Mouse (Mus musculus): ENCODE results near the gene Fbrs. TPM values are rescaled to one million over a fixed set of nuclear protein-coding genes. Genes with fewer than 3 reads are reported as not detected.

The Fbrs gene
- total RNA-seq, 1 experiment: 11.1 TPM

DNA sequence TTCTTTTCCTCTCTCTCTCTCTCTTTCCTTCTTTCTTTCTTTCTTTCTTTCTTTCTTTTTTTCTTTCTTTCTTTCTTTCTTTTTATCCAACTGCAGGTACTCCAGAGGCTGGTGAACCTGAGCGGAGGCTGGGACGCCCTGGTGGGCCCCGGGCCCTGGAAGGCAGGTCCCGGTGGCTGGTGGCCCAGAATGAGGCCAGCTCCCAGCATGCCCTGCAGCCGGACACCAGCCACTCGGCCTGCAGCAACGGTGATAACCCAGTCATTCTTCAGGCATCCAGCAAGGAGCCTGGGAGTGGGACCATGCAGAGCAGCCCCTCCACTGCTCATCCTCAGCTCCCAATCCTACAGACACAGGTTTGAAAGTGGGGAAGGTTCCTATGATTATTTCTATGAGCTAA is 36.8 kb downstream of the Fbrs start:
- no peak overlapping the region for H3K9ac ChIP-seq (ENCODE audit: insufficient read depth, low read depth, low read length, poor library complexity, severe bottlenecking)
- H3K4me1 ChIP-seq (ENCODE audit: control insufficient read depth in 2 of 2, insufficient read depth in 2 of 2, low read length in 2 of 2, poor library complexity in 1 of 2): peaks cover 0 to 5% of the 10 kb centered on the region in 2 experiments; a peak in 3 of 4 replicates
- DNase-seq (ENCODE audit: low read depth, low spot score): no peak
- H3K36me3 ChIP-seq (ENCODE audit: control insufficient read depth, insufficient read depth, low read length, poor library complexity, severe bottlenecking): peaks cover 21% of the 10 kb centered on the region
- no peaks in the 10 kb centered on the region for H3K9me3 ChIP-seq (ENCODE audit: control insufficient read depth, insufficient read depth, low read depth, low read length)
- in situ Hi-C loops (cut with MboI; ENCODE audit: low sequenced_read_pairs in 2 of 2, unreplicated experiment in 2 of 2): no loop called here
- H3K4me3 ChIP-seq (ENCODE audit: insufficient read depth in 1 of 2, low read depth in 1 of 2, low read length in 2 of 2, poor library complexity in 1 of 2, severe bottlenecking in 1 of 2): peak overlapping the region in 1 of 2 experiments; percentile 39; a peak in 1 of 4 replicates
- TF ChIP-seq ZC3H11A (IDR thresholded peaks at IDR 0.05; ENCODE audit: borderline replicate concordance, low read depth, low read length) (no peak), CHD2 (IDR thresholded peaks at IDR 0.05; ENCODE audit: low read depth, low read length) (no peak), ZNF384 (IDR thresholded peaks at IDR 0.05; ENCODE audit: low read depth, low read length) (no peak), HCFC1 (IDR thresholded peaks at IDR 0.05; ENCODE audit: borderline replicate concordance, insufficient read depth, low read length) (no peak), MAFK (IDR thresholded peaks at IDR 0.05; ENCODE audit: insufficient read depth, low read depth, low read length) (no peak)
- no peak overlapping the region for H3K27ac ChIP-seq (ENCODE audit: insufficient read depth, low read depth, low read length, poor library complexity, severe bottlenecking)

DNA sequence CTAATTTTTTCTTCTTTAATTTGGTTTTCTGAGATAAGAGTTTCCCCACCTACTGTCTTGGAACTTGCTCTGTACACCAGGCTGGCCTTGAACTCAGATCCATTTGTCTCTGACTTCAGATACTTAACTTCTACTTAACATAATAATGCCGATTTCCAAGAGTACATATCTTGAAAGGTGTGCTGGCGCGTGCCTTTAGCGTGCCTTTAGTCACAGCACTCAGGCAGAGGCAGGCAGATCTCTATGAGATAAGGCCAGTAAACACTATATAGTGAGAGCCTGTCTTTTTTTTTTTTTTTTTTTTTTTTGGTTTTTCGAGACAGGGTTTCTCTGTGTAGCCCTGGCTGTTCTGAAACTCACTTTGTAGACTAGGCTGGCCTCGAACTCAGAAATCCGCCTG is 37.3 kb downstream of the Fbrs start:
- TF ChIP-seq MAFK (IDR thresholded peaks at IDR 0.05; ENCODE audit: insufficient read depth, low read depth, low read length) (no peak), CHD2 (IDR thresholded peaks at IDR 0.05; ENCODE audit: low read depth, low read length) (no peak), ZNF384 (IDR thresholded peaks at IDR 0.05; ENCODE audit: low read depth, low read length) (peak; percentile 60; the same call in 1 of the 2 replicates), ZC3H11A (IDR thresholded peaks at IDR 0.05; ENCODE audit: borderline replicate concordance, low read depth, low read length) (no peak)
- Histone ChIP-seq H3K4me1 (ENCODE audit: control insufficient read depth in 2 of 2, insufficient read depth in 2 of 2, low read length in 2 of 2, poor library complexity in 1 of 2) (peaks cover 0 to 5% of the 10 kb centered on the region in 2 experiments; a peak in 3 of 4 replicates), H3K4me3 (ENCODE audit: insufficient read depth in 1 of 2, low read depth in 1 of 2, low read length in 2 of 2, poor library complexity in 1 of 2, severe bottlenecking in 1 of 2) (no peak overlapping the region), H3K36me3 (ENCODE audit: control insufficient read depth, insufficient read depth, low read length, poor library complexity, severe bottlenecking) (peaks cover 23% of the 10 kb centered on the region), H3K27ac (ENCODE audit: insufficient read depth, low read depth, low read length, poor library complexity, severe bottlenecking) (no peak overlapping the region; the same call in 1 of the 2 replicates), H3K9ac (ENCODE audit: insufficient read depth, low read depth, low read length, poor library complexity, severe bottlenecking) (no peak overlapping the region), H3K9me3 (ENCODE audit: control insufficient read depth, insufficient read depth, low read depth, low read length) (no peaks in the 10 kb centered on the region)
- in situ Hi-C loops (cut with MboI; ENCODE audit: low sequenced_read_pairs in 2 of 2, unreplicated experiment in 2 of 2): no loop called here
- peak; percentile 39 for DNase-seq (ENCODE audit: low read depth, low spot score)

DNA sequence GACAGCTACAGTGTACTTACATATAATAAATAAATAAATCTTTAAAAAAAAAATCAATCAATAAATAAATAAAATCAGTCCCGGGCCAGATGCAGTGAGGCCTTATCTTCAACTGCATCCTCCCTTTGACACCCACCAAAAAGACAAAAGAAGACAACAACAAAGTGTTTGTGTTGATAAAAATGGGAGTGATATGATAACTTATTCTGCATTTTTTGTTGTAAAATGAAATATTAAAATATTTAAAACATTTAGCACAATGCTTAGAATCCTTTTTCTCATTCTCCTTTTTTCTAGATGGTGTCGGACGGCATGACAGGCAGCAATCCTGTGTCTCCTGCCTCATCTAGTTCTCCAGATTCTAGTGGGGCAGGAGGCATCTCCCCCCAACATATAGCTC is 40.3 kb downstream of the Fbrs start, which contains the start of gene Gm42715:
Gm42715 (plus strand) TSS at position 301 of the 400 bp plus-strand sequence.
- Histone ChIP-seq H3K27ac (ENCODE audit: insufficient read depth, low read depth, low read length, poor library complexity, severe bottlenecking) (no peak within 1 kb of the TSS), H3K9me3 (ENCODE audit: control insufficient read depth, insufficient read depth, low read depth, low read length) (no peaks in the 10 kb centered on the region), H3K4me1 (ENCODE audit: control insufficient read depth in 2 of 2, insufficient read depth in 2 of 2, low read length in 2 of 2, poor library complexity in 1 of 2) (peaks cover 0 to 3% of the 10 kb centered on the region in 2 experiments; a peak in 3 of 4 replicates), H3K9ac (ENCODE audit: insufficient read depth, low read depth, low read length, poor library complexity, severe bottlenecking) (no peak within 1 kb of the TSS), H3K36me3 (ENCODE audit: control insufficient read depth, insufficient read depth, low read length, poor library complexity, severe bottlenecking) (peaks cover 36% of the 10 kb centered on the region), H3K4me3 (ENCODE audit: insufficient read depth in 1 of 2, low read depth in 1 of 2, low read length in 2 of 2, poor library complexity in 1 of 2, severe bottlenecking in 1 of 2) (no peak within 1 kb of the TSS)
- in situ Hi-C loops (cut with MboI; ENCODE audit: low sequenced_read_pairs in 2 of 2, unreplicated experiment in 2 of 2): no loop called here
- no peak for DNase-seq (ENCODE audit: low read depth, low spot score)
- TF ChIP-seq HCFC1 (IDR thresholded peaks at IDR 0.05; ENCODE audit: borderline replicate concordance, insufficient read depth, low read length) (no peak), CHD2 (IDR thresholded peaks at IDR 0.05; ENCODE audit: low read depth, low read length) (no peak), ZC3H11A (IDR thresholded peaks at IDR 0.05; ENCODE audit: borderline replicate concordance, low read depth, low read length) (no peak), ZNF384 (IDR thresholded peaks at IDR 0.05; ENCODE audit: low read depth, low read length) (no peak), MAFK (IDR thresholded peaks at IDR 0.05; ENCODE audit: insufficient read depth, low read depth, low read length) (no peak)

Other genes starting within 250 kb of the Fbrs start
- 55.2 and 64.7 TPM in 2 replicates for gene Zfp553, start 246.1 kb upstream of the Fbrs start, total RNA-seq (2012; rRNA removed)
- gene Sept1, start 246.1 kb upstream of the Fbrs start, total RNA-seq (2012; rRNA removed): 85.8 and 128 TPM in 2 replicates
- 18.7 and 21.6 TPM in 2 replicates for gene Zfp771, start 234.9 kb upstream of the Fbrs start, total RNA-seq (2012; rRNA removed)
- 391 and 461 TPM in 2 replicates for gene Dctpp1, start 218.5 kb upstream of the Fbrs start, total RNA-seq (2012; rRNA removed)
- 104 and 113 TPM in 2 replicates for gene Sephs2, start 205.1 kb upstream of the Fbrs start, total RNA-seq (2012; rRNA removed)
- gene Itgal, start 182.9 kb upstream of the Fbrs start, total RNA-seq (2012; rRNA removed): 1.8 and 2.2 TPM in 2 replicates
- gene Zfp768, start 133.6 kb upstream of the Fbrs start, total RNA-seq (2012; rRNA removed): 3.5 and 4.4 TPM in 2 replicates
- 8.7 and 9.0 TPM in 2 replicates for gene Zfp747, start 103.1 kb upstream of the Fbrs start, total RNA-seq (2012; rRNA removed)
- 4.1 and 4.2 TPM in 2 replicates for gene 9130019O22Rik, start 92.0 kb upstream of the Fbrs start, total RNA-seq (2012; rRNA removed)
- 2.5 and 3.2 TPM in 2 replicates for gene E430018J23Rik, start 85.6 kb upstream of the Fbrs start, total RNA-seq (2012; rRNA removed)
- 3.3 and 4.2 TPM in 2 replicates for gene Zfp764, start 72.4 kb upstream of the Fbrs start, total RNA-seq (2012; rRNA removed)
- 12.5 and 17.3 TPM in 2 replicates for gene Zfp688, start 57.1 kb upstream of the Fbrs start, total RNA-seq (2012; rRNA removed)
- 2.5 and 3.5 TPM in 2 replicates for gene Zfp689, start 30.0 kb upstream of the Fbrs start, total RNA-seq (2012; rRNA removed)
- gene Prr14, start 19.6 kb upstream of the Fbrs start, total RNA-seq (2012; rRNA removed): 16.3 and 17.1 TPM in 2 replicates
- gene Srcap, start 32.8 kb downstream of the Fbrs start, total RNA-seq (2012; rRNA removed): 50.7 and 52.0 TPM in 2 replicates
- 22.7 and 22.9 TPM in 2 replicates for gene Gm42715, start 40.4 kb downstream of the Fbrs start, total RNA-seq (2012; rRNA removed)
- 5.0 TPM in 1 of 2 replicates, not detected in the other for gene Tmem265, start 82.2 kb downstream of the Fbrs start, total RNA-seq (2012; rRNA removed)
- 32.1 and 46.1 TPM in 2 replicates for gene Phkg2, start 94.1 kb downstream of the Fbrs start, total RNA-seq (2012; rRNA removed)
- gene Ccdc189, start 109.4 kb downstream of the Fbrs start, total RNA-seq (2012; rRNA removed): 3.8 and 6.0 TPM in 2 replicates
- gene Rnf40, start 109.6 kb downstream of the Fbrs start, total RNA-seq (2012; rRNA removed): 71.0 and 94.9 TPM in 2 replicates
- 2.1 and 2.9 TPM in 2 replicates for gene Zfp629, start 136.6 kb downstream of the Fbrs start, total RNA-seq (2012; rRNA removed)
- gene Bcl7c, start 229.7 kb downstream of the Fbrs start, total RNA-seq (2012; rRNA removed): 35.6 and 36.8 TPM in 2 replicates
- 2.3 and 3.0 TPM in 2 replicates for gene Ctf1, start 233.5 kb downstream of the Fbrs start, total RNA-seq (2012; rRNA removed)